Mouse (Mus musculus) ovary, postnatal 14 days (tissue): ENCODE data around the gene Sfn.
A peak's percentile ranks its signal among the peaks of the same experiment; 100 is the strongest.
"Not testable (repeated sequence)": the region's sequence is repeated elsewhere in the genome, so short reads cannot be mapped to it uniquely, and the experiment has no call there.

Experiments
- DNase-seq: peaks from one replicate; pipeline ENCODE4 v3.0.0; 2022; ENCODE audit warnings: low spot score

Sfn gene

DNA sequence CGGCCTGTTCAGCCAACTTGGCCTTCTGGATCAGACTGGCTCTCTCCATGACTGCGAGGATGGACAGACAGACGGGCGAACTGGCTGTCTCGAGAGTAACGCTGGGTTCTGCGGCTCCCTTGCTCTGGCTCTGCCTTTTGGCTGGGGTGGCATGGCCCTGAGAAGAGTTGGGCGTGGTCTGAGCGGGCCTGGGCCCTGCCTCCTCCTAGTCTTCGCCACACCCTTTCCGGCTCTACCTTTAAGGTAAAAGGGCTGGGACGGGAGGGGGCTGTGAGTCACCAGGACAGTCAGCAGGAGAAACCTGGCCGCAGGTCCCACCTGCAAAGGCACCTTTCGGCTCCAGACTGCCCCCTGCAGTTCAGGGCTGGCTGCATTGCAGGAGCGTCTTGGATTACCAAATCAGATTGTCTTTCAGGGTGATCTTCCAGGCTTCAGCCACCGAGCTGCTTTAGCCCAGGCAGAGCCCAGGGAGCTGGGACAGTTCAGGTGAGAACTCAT lies at the start of gene Sfn:
Gene Sfn (minus strand): TSS at position 448 of the 498 bp plus-strand sequence.
- DNase-seq = peak; percentile 57

DNA sequence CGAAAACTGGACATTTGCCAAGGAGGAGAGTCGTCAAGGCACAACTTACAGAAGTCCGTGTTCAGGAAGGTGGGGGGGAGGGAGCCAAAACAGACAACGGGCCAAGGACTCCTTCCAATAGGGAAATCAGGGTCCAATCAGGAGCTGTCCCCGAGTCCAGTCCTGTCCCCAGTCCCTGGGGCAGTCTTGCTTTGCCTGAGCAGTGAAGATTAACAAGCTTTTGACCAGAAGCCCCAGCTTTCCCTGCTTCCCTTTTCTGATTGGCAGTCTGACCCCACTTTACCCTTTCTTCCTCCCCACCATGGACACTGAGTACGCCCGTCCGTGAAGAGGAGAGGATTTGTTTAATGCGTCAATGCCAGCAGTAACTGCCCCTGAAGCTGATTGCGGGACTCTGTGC lies 49.5 kb upstream of the Sfn start:
- DNase-seq = no peak

DNA sequence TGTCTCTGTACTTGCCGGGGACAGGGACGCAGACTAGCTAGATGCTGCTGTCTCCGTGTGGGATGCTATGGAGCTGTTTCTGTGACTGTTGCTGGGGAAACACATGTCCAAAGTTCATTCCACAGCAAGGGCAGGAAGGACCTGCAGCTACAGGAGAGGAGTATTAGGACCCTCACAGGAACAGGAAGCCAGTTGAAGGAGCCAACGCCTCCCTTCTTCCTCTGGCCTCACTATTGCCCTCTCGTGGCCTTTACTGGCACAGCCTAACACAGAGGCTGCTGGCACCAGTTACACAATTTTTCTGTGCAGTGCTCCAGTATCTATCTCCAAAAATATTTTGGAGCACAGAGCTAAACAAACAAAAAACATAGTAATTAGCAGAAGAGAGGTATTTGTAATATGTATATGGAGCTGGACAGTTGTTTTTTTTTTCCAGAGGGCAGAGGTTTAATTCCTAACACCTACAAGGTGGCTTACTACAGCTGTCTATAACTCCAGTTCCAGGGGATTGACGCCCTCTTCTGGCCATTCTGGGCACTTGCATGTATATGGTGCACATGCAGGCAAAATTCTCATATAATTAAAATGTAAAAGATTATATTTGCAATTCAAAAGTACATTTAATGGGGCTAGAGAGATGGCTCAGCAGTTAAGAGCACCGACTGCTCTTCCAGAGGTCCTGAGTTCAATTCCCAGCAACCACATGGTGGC lies 48.2 kb upstream of the Sfn start, which contains the start of gene Zdhhc18:
Gene Zdhhc18 (minus strand): TSS at position 166 of the 711 bp plus-strand sequence.
- DNase-seq = peak; percentile 73

DNA sequence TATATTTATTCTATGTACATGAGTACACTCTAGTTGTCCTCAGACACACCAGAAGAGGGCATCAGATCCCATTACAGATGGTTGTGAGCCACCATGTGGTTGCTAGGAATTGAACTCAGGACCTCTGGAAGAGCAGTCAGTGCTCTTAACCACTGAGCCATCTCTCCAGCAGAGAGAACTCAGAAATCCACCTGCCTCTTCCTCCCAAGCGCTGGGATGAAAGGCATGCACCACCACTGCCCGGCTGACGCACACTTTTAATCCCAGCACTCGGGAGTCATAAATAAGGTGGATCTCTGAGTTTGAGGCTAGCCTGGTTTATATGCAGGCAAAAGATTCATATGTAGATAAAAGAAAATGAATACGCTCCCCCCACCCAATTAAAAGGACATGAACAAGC lies 47.5 kb upstream of the Sfn start:
- DNase-seq = not testable (repeated sequence)

DNA sequence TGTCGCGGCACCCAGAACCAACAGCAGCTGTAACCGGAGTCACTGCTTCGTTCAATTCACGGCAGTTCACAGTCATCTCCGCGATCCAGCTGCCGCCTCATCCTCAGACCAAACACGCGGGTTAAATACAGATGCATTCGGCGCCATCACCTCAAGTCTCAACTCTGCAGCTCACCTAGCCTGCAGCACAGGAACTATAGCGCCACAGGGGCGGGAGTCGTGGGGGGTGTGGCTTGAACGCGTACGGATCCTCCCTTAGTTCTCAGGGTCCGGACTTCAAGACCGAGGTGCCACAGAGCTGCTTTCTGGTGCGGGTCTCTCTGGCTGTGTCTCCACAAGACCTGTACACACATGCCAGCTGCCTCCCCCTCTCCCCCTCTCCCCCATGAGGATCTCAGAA lies 43.7 kb upstream of the Sfn start:
- no peak for DNase-seq

DNA sequence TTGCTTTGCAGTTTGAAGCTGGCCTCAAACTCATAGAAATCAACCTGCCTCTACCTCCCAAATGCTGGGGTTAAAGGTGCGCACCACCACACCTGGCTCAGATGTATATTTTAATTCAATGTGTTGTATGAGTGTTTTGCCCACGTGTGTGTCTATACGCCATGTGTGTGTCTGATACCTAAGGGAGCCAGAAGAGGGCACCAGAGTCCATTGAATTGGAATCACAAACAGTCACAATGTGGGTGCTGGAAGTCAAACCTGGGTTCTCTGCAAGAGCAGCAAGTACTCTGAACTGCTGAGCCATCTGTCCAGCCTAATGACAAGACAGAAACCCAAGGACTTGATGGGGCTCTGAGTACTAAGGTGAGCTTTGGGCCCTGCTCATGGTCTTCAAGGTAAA lies 43.2 kb upstream of the Sfn start:
- no peak for DNase-seq

DNA sequence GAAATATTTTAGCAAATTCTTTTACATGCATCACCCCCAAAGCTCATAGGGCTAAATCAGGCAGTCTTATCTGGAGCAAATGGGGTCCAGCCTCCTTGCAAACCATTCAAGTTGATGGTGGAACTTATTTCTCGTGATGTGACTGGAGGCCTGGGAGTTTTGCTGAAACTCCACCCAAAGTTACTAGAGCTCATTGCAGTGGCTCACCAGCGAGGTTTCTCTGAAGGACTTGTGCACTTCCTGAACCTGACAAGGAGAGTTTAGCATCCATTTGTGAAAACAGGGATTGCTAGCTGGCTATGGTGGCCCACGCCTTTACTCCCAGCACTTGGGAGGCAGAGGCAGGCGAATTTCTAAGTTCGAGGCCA lies 32.1 kb upstream of the Sfn start:
- DNase-seq = no peak

DNA sequence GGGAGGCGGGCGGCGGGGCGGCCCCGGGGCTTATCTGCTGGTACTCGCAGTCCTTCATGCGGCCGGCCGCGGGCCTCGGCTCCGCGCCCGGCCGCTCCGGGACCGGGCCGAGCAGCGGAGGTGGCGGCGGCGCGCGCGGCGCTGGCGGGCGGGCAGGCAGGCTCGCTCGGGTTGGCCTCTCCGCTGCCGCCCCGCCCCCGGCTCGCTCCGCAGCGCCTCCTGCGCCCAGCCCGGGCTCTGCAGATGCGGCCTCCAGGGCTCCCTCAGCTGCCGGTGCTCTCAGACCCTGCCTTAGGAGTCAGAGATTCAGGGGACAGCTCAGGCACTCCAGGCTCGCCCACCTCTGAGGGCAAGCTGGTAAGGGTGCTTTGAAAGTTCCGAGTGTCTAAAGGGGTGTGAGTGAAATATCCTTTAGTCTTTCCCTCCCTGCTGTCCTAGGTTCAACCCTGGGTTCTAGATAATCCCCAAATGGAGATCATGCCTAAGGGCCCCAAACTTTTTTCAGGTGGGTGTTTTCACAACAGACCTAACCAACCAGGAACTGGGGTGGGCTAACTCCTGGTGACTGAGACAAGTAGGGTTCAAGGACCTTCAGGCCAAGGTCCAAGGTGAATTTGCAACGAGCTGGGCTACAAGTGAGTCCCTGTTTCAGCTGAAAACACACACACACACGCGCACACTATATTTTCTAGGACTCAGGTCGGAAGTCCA lies 31.5 kb upstream of the Sfn start:
- DNase-seq = peak; percentile 91

DNA sequence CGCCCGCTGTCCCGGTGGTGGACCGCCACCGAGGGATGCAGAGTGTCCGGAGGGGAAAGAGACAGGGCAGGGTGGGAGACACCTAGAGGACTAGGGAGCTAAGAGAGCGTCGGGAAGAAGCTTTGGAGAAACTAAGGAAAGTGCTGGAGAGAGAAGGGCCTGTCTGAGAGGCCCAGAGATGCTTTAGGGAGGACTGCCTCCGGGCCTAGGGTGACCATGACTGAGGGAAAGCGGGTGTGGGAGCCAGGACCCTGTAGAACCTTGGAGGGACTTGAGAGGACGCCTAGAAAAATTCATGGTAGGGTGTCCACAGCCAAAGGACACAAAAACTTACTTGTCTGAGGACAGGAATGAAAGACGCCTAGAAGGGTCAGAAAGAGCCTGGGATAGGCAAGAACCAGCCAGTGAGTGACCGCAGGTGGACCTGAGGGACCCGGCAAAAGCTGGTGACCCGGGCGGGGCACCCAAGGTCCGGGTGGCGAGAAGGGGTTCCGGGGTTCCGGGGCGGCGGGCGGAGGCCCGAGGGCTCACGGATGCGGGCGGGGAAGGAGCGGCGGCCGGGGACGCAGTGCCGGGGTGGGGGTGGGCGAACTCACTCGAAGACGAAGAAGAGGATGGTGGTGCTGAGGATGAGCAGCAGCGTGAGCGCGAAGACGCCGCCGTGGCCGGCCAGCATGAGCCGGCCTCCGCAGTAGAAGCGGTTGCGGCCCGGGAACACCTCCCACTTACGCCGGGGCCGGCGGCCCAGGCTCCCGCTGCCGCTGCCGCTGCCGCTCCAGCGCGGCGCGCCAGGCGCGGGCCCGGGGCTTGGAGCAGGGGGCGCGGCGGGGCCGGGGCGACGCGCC lies 30.7 kb upstream of the Sfn start:
- DNase-seq = no peak

DNA sequence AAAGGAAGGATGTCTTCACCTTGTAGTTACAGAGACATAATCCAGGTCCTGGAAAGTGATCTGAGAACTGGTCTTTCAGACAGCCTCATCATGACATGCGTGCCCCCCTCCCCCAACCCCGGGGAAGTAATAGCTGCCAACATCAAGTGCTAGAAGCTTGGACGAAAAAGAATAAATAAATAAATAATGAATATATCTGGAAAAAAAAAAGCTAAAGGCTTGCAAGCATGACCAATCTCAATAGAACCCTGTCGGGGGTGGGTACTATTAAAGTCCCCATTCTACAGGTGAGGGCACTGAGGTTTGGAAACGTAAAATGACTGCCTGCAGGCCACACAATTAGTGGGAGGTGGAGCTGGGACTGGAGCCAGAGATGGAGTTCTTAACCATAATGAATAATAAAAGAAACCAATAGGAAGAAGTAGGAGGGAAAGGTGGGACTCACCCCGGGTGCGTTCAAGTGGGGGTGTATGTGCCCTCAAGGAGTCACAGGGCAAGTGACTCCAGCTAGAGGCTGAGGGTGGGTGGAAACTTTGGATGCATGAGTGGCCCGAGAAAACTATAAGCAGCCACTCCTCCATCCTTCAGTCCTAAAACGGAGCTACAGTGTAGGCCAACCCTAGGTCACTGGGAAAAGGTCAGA lies 29.9 kb upstream of the Sfn start:
- no peak for DNase-seq

DNA sequence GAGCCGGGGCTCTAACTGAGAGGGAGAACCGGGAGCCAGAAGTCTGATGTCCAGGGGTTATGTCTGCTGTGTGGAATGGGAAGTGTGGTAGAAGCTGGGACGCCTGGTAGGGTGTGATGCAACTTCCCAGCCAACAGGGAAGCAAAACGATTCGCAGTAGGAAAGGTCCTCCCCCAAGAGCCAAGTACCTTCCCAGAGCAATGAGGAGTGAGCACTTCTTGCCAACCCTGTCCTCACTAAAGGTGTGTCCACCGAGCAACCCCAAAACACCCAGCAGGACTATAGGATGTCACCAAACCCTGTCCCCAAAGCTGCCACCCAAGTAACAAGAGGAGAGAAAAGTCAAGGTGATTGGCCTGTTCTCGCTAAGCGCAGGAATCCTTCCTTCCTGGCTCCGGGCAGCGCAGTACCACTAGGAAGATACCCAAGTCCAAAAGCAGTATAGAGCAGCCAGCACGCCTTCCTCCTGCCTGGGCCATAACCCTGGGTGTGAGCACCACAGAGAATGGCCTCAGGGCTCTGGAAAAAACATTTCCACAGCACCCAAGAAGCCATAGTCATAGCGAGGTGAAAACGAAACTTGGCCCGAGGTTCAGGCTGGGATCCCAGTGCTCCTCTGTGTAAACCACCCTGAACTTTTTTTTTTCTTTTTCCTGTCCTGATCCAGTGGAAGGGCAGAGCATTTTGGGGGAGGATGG lies 29.3 kb upstream of the Sfn start:
- no peak for DNase-seq

DNA sequence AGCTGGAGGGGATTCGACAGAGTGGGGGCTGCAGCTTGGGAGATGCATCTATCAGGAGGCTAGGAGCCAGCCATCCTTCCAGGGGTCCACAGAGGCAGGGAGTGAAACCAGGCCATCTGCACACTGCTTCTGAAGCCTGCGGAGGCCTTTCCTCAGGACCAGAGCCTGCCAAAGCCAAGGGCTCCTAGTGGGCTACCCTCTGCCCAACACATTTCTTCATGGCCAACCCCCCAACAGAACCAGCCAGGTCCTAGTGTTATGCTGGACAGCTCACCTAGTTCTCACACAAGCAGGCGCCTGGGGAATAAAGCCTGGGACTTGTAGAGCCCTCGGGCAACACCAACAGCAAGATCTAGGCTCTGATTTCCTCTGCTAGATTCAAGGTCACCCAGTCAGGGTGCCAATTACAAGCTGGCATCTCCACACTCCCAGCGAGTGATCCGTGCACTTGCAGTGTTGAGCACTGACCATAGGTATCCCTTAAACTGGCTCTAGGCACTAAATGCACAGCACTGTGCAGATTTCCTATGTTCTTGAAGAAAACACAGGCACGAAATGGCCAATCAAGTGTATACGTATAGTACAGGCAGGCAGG lies 28.5 kb upstream of the Sfn start:
- DNase-seq = no peak

DNA sequence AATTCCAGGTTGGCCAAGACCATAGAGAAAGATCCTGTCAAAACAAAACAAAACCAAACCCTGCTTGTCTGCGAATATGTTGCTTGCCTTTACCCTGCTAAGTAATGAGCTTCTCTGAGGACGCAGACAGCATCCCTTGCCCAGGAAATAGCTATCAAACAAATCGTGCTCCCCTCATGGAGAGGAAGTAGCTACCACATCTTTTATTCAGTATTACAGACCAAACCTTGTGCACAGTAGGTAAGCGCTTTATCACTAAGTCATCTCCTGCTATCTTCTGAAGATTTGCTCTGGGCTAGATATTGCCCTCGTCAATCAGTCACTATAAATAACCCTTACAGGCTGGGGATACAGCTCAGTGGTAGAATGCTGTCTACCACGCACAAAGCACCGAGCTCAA lies 27.2 kb upstream of the Sfn start:
- DNase-seq = no peak

DNA sequence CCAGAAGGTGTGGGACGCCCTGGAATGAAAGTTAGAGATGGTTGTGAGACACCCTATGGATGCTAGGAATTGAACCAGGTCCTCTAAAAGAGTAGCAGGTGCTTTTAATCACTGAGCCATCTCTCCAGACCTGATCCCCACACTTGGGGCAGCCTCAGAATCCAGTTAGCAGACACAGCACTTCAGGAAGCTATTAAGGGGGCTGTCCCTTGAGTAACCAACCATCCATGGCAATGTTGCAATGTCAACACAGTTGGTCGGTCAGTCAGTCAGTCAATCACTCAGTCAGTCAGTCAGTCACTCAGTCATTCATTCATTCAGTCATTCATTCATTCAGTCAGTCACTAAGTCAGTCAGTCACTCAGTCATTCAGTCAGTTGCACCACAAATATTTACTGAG lies 26.5 kb upstream of the Sfn start:
- DNase-seq = no peak

DNA sequence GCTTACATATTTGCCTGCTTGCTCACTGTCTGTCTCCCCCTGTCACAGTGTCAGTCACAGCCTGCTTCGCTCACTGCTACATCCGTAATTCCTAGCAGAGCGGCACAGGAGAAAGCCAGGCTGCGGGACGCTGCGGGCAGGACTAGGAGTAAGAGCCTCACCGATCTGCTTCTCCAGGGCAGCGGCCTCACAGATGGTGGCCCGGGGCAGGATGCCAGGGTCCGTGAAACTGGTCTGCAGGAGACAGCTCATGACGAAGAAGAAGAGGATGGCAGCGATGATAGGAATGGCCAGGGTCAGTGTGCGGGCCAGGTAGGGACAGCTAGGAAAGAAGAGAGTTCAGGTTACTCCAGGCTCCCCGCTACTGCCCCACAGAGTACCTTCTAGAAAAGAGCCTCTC lies 25.1 kb upstream of the Sfn start:
- DNase-seq = no peak

DNA sequence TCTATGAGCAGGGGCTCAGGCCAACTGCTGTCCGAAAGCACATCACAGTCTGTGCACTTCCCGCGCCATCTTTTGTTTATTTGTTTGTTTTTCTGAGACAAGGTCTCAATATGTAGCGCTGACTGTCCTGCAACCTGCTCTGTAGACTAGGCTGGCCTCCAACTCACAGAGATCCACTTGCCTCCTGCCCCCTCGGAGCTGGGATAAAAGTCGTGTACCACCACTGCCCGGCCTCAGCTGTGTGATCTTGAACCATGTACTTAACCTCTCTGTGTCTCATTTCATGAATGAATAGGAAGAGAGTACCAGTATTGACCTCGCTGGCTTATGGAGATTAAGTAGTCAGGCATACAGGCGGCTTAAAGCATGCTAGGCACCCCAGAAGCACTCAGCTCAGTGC lies 24.7 kb upstream of the Sfn start:
- DNase-seq = no peak

DNA sequence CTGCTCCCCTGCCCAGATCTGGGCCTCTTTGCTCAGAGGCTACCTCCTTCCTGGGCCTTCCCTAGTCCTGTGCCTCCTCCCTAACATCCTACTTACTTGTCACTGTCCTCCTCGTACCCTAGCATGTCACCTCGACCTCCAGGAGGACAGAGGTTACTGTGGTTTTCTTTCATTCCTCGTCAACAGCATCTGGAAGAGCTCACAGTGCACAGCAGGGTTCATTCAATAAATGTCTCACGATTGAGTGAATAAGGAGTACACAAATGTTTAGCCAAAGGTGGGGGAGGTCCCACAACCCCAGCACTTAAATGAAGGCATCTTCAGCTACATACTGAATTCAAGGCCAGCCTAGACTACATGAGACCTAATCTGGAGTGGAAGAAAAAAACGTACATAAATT lies 24.3 kb upstream of the Sfn start:
- DNase-seq = no peak

DNA sequence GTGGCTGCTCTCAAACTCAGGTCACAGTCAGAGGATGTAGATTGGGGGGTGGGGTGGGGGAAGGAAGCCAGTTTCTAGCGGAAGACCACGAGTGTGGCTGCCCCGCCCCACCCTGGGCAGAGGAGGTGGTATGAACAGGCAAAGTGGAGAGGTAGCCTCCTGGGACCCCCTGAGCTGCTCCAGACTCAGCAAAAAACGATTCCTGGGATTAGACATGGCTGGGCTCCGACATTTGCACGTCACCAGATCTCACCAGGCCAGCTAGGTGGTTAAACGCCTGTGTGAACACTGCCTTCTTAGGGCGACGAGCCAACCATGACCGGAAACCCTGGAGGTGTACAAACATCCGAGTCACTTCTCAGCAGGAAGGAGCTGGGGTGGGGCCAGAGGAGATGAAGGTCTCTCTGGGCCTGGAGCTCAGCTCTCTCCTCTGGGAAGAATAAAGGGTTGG lies 23.7 kb upstream of the Sfn start:
- no peak for DNase-seq

DNA sequence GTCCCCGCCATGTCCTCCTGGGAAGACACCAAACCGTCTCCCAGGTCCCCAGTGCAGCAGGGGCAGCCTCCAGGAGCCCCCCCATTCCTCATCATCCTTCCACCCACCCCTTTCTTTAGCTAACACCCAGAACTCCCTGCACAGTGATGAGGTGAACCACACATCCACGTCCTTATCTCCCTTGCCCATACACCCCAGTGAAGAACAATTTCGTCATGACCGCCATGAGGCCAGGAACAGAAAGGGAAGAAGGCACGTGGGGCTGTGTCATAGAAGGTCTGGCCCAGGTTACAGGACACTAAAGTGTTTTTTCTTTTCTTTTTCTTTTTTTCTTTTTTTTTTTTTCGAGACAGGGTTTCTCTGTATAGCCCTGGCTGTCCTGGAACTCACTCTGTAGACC lies 22.9 kb upstream of the Sfn start:
- no peak for DNase-seq

DNA sequence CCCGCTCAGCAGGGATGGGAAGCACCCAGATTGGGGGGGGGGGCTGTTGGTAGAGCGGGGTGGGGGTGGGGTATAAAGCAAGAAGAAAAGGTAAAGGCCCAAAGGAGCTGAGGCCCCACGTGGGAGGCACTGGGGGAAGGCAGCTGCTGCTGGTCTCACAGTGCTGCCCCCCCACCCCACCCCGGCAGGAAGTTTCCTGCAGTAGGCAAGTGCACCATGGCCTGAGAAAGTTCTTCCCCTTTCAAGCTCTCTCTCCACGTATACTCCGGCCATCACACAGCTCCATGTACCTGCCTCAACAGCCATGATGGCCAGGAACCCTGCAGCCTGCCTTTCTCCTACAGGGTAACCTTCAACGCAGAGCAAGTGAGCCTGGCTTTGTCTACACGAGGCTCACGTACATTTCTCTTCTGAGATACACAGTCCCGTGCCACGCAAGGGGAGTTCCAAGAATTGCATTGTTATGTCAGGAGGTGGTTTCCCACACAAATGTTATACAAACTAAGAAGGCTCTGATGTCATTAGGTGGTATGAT lies 20.3 kb upstream of the Sfn start:
- DNase-seq = no peak

DNA sequence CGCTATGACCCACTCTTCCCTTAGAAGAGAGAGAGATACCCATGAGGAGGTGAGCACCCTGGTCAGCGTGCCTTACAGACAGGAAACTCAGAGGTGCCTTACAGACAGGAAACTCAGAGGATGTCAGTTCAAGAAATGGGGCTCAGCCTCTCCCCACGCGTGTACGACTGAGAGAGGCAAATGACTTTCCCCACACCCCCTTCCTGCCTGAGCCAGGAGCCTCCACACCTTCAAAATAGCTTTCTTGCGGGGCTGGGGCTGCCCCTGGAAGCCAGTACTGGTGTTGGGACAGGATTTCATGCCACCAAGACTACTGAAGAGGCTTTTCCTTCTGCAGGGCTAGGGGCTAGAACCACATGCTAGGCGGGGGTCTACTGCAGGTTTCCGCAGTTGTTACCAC lies 18.7 kb upstream of the Sfn start:
- DNase-seq = no peak
